Mouse (Mus musculus): ENCODE measurements around the gene Ppp1r11.

Ppp1r11 gene

GRCm38 (mm10) chr17:36961125-36961524 lies 9.6 kb upstream of the Ppp1r11 start:
- peak; percentile 25 for DNase-seq (ENCODE audit: low read depth, low spot score)

GRCm38 (mm10) chr17:36958884-36959283 lies 7.3 kb upstream of the Ppp1r11 start:
- DNase-seq (ENCODE audit: low read depth, low spot score), result no peak

- DNase-seq (ENCODE audit: low read depth, low spot score), result peak; percentile 99
Observed at GRCm38 (mm10) chr17:36957999-36958743, 6.6 kb upstream of the Ppp1r11 start, which contains the start of the genes Znrd1 and Znrd1as. Gene Znrd1, minus strand, starts transcription at chr17:36958559. Gene Znrd1as, plus strand, starts transcription at chr17:36958592.

GRCm38 (mm10) chr17:36953062-36953461 lies 1.5 kb upstream of the Ppp1r11 start:
- DNase-seq (ENCODE audit: low read depth, low spot score), result no peak

- DNase-seq (ENCODE audit: low read depth, low spot score), result no peak
Observed at GRCm38 (mm10) chr17:36952631-36953030, 1.1 kb upstream of the Ppp1r11 start.

GRCm38 (mm10) chr17:36949265-36949664 lies 2.3 kb downstream of the Ppp1r11 start:
- no peak for DNase-seq (ENCODE audit: low read depth, low spot score)

- no peak for DNase-seq (ENCODE audit: low read depth, low spot score)
Observed at GRCm38 (mm10) chr17:36948286-36948685, 3.3 kb downstream of the Ppp1r11 start.

GRCm38 (mm10) chr17:36947051-36947819 lies 4.3 kb downstream of the Ppp1r11 start:
- peak; percentile 67 for DNase-seq (ENCODE audit: low read depth, low spot score)

- peak; percentile 67 for DNase-seq (ENCODE audit: low read depth, low spot score)
Observed at GRCm38 (mm10) chr17:36944121-36944775, 7.3 kb downstream of the Ppp1r11 start.

- DNase-seq (ENCODE audit: low read depth, low spot score), result no peak
Observed at GRCm38 (mm10) chr17:36943691-36944090, 7.8 kb downstream of the Ppp1r11 start.

- DNase-seq (ENCODE audit: low read depth, low spot score), result peak; percentile 61
Observed at GRCm38 (mm10) chr17:36942791-36943471, 8.6 kb downstream of the Ppp1r11 start, which contains the start of gene Rnf39. Gene Rnf39, plus strand, starts transcription at chr17:36942918.

GRCm38 (mm10) chr17:36942391-36942790 lies 9.2 kb downstream of the Ppp1r11 start:
- DNase-seq (ENCODE audit: low read depth, low spot score), result no peak

- no peak for DNase-seq (ENCODE audit: low read depth, low spot score)
Observed at GRCm38 (mm10) chr17:36938056-36938455, 13.5 kb downstream of the Ppp1r11 start.

GRCm38 (mm10) chr17:36931806-36932205 lies 19.7 kb downstream of the Ppp1r11 start:
- DNase-seq (ENCODE audit: low read depth, low spot score), result no peak

GRCm38 (mm10) chr17:36931130-36931529 lies 20.4 kb downstream of the Ppp1r11 start:
- DNase-seq (ENCODE audit: low read depth, low spot score), result no peak

- DNase-seq (ENCODE audit: low read depth, low spot score), result peak; percentile 76
Observed at GRCm38 (mm10) chr17:36930233-36930632, 21.3 kb downstream of the Ppp1r11 start.

GRCm38 (mm10) chr17:36929236-36929932 lies 22.2 kb downstream of the Ppp1r11 start:
- no peak for DNase-seq (ENCODE audit: low read depth, low spot score)

GRCm38 (mm10) chr17:36927496-36928120 lies 23.9 kb downstream of the Ppp1r11 start:
- DNase-seq (ENCODE audit: low read depth, low spot score), result no peak

GRCm38 (mm10) chr17:36923491-36923890 lies 28.1 kb downstream of the Ppp1r11 start:
- DNase-seq (ENCODE audit: low read depth, low spot score), result peak; percentile 86

GRCm38 (mm10) chr17:36922715-36923114 lies 28.8 kb downstream of the Ppp1r11 start:
- DNase-seq (ENCODE audit: low read depth, low spot score), result no peak
